Mouse (Mus musculus) embryonic facial prominence, embryonic 14.5 days (tissue): ENCODE results near the gene Atp1b1. TPM values are rescaled to one million over a fixed set of nuclear protein-coding genes. Genes with fewer than 3 reads are reported as not detected.

ENCODE experiments used
- ATAC-seq: fragments of 200-750 bp; cut with Nextera tagmentation; 2 replicates; pipeline ENCODE4 v1.8.0; 2017; ENCODE audit warnings: low read depth, moderate number of reproducible peaks, moderate TSS enrichment
- DNase-seq: peaks from one replicate; pipeline ENCODE4 v3.0.0-alpha.2; 2015; ENCODE audit warnings: low spot score
- H3K27ac ChIP-seq: fragments of 300-500 bp; sonication (generic); replicated peaks from 2 replicates; pipeline ENCODE4 v1.5.1; 2014; ENCODE audit warnings: low read depth, mild to moderate bottlenecking, low read length, moderate library complexity
- H3K27me3 ChIP-seq: fragments of 300-500 bp; sonication (generic); replicated peaks from 2 replicates; pipeline ENCODE4 v1.6.1; 2014; ENCODE audit warnings: low read length; ENCODE audit not compliant: control insufficient read depth, insufficient read depth
- H3K36me3 ChIP-seq: fragments of 300-500 bp; sonication (generic); 2 replicates; pipeline ENCODE4 v1.6.1; 2014; ENCODE audit warnings: low read length, mixed read lengths; ENCODE audit not compliant: control insufficient read depth, insufficient read depth
- H3K4me1 ChIP-seq: fragments of 300-500 bp; sonication (generic); 2 replicates; pipeline ENCODE4 v1.6.1; 2014; ENCODE audit warnings: antibody characterized with exemption, low read length; ENCODE audit not compliant: control insufficient read depth, insufficient read depth
- H3K4me2 ChIP-seq: fragments of 300-500 bp; sonication (generic); 2 replicates; pipeline ENCODE4 v1.6.1; 2014; ENCODE audit warnings: low read depth, mild to moderate bottlenecking, low read length, moderate library complexity, mixed read lengths
- H3K4me3 ChIP-seq: fragments of 300-500 bp; sonication (generic); 2 replicates; pipeline ENCODE4 v1.5.1; 2014; ENCODE audit warnings: low read depth, mild to moderate bottlenecking, low read length
- H3K9ac ChIP-seq: fragments of 300-500 bp; sonication (generic); 2 replicates; pipeline ENCODE4 v1.6.1; 2014; ENCODE audit warnings: low read depth, mild to moderate bottlenecking, low read length, moderate library complexity, mixed read lengths
- H3K9me3 ChIP-seq: fragments of 300-500 bp; sonication (generic); 2 replicates; pipeline ENCODE4 v1.6.1; 2016; ENCODE audit warnings: low read length; ENCODE audit not compliant: control insufficient read depth
- WGBS: fragments of 180-500 bp; shearing (Covaris S2); extraction: QIAGEN DNeasy Blood & Tissue Kit; methylation state at CpG from one replicate; pipeline ENCODE4 v1.1.7; 2014; 5-methylcytosine and 5-hydroxymethylcytosine counted together
- polyA plus RNA-seq: library from polyadenylated mRNA; unstranded; fragments of >200 nt; fragmentation: Nextera tagmentation; extraction: Ambion mirVana; gene quantifications from 2 replicates; pipeline ENCODE4 v1.2.1, GENCODE M21; 2014

Gene Atp1b1
- polyA plus RNA-seq, 1 experiment from 2014 or later, result 44.0 TPM

- no peak overlapping the region for H3K27ac ChIP-seq
- H3K9ac ChIP-seq, result no peak overlapping the region
- no peaks in the 10 kb centered on the region for H3K36me3 ChIP-seq
- H3K9me3 ChIP-seq, result no peaks in the 10 kb centered on the region
- DNase-seq (no peak), ATAC-seq (no peak)
- H3K4me3 ChIP-seq, result no peak overlapping the region
- H3K4me1 ChIP-seq, result peaks cover 6% of the 10 kb centered on the region; the same call in 1 of the 2 replicates
- no peak overlapping the region for H3K4me2 ChIP-seq
- 82% methylated on average over 6 of the region's 6 CpGs for WGBS
- H3K27me3 ChIP-seq, result peaks cover 26% of the 10 kb centered on the region
Observed at GRCm38 (mm10) chr1:164452580-164452979, 5.6 kb downstream of the Atp1b1 start.

- no peak overlapping the region for H3K27ac ChIP-seq
- no peak for DNase-seq
- H3K4me1 ChIP-seq, result no peaks in the 10 kb centered on the region; the same call in 1 of the 2 replicates
- no peak overlapping the region for H3K9ac ChIP-seq
- H3K27me3 ChIP-seq, result peaks cover 16% of the 10 kb centered on the region
- H3K36me3 ChIP-seq, result no peaks in the 10 kb centered on the region
- H3K4me2 ChIP-seq, result no peak overlapping the region
- no peak overlapping the region for H3K4me3 ChIP-seq
- no peak for ATAC-seq
- H3K9me3 ChIP-seq, result no peaks in the 10 kb centered on the region
- WGBS, result 83% methylated on average over 5 of the region's 5 CpGs
Observed at GRCm38 (mm10) chr1:164451346-164451745, 6.8 kb downstream of the Atp1b1 start.

GRCm38 (mm10) chr1:164450644-164451043, 7.5 kb downstream of the Atp1b1 start:
- no peak overlapping the region for H3K4me3 ChIP-seq
- ATAC-seq (no peak), DNase-seq (no peak)
- no peak overlapping the region for H3K9ac ChIP-seq
- H3K36me3 ChIP-seq, result no peaks in the 10 kb centered on the region
- 76% methylated on average over 4 of the region's 4 CpGs for WGBS
- no peak overlapping the region for H3K4me2 ChIP-seq
- H3K4me1 ChIP-seq, result no peaks in the 10 kb centered on the region; the same call in 1 of the 2 replicates
- H3K9me3 ChIP-seq, result no peaks in the 10 kb centered on the region
- peaks cover 9% of the 10 kb centered on the region for H3K27me3 ChIP-seq
- H3K27ac ChIP-seq, result no peak overlapping the region

GRCm38 (mm10) chr1:164450231-164450630, 7.9 kb downstream of the Atp1b1 start:
- H3K9me3 ChIP-seq, result no peaks in the 10 kb centered on the region
- H3K9ac ChIP-seq, result no peak overlapping the region
- 80% methylated on average over 4 of the region's 4 CpGs for WGBS
- no peak overlapping the region for H3K27ac ChIP-seq
- no peak overlapping the region for H3K4me3 ChIP-seq
- H3K36me3 ChIP-seq, result no peaks in the 10 kb centered on the region
- H3K27me3 ChIP-seq, result peaks cover 7% of the 10 kb centered on the region
- no peak overlapping the region for H3K4me2 ChIP-seq
- DNase-seq (no peak), ATAC-seq (no peak)
- H3K4me1 ChIP-seq, result no peaks in the 10 kb centered on the region; the same call in 1 of the 2 replicates

- DNase-seq, result no peak
- no peak overlapping the region for H3K4me3 ChIP-seq
- H3K4me2 ChIP-seq, result no peak overlapping the region
- no peaks in the 10 kb centered on the region for H3K36me3 ChIP-seq
- no peak overlapping the region for H3K27ac ChIP-seq
- no peak for ATAC-seq
- H3K9ac ChIP-seq, result no peak overlapping the region
- no peaks in the 10 kb centered on the region for H3K9me3 ChIP-seq
- peaks cover 1% of the 10 kb centered on the region for H3K27me3 ChIP-seq
- H3K4me1 ChIP-seq, result no peaks in the 10 kb centered on the region; the same call in 1 of the 2 replicates
- 76% methylated on average over 8 of the region's 8 CpGs for WGBS
Observed at GRCm38 (mm10) chr1:164449626-164450025, 8.5 kb downstream of the Atp1b1 start.

GRCm38 (mm10) chr1:164447521-164447920, 10.6 kb downstream of the Atp1b1 start:
- Histone ChIP-seq H3K27ac (no peak overlapping the region), H3K27me3 (no peaks in the 10 kb centered on the region), H3K4me2 (no peak overlapping the region), H3K9ac (no peak overlapping the region), H3K4me1 (no peaks in the 10 kb centered on the region), H3K9me3 (no peaks in the 10 kb centered on the region), H3K4me3 (no peak overlapping the region), H3K36me3 (no peaks in the 10 kb centered on the region)
- 79% methylated on average over 6 of the region's 6 CpGs for WGBS
- DNase-seq, result no peak
- no peak for ATAC-seq

- H3K27ac ChIP-seq, result no peak overlapping the region
- no peaks in the 10 kb centered on the region for H3K27me3 ChIP-seq
- no peaks in the 10 kb centered on the region for H3K9me3 ChIP-seq
- ATAC-seq (no peak), DNase-seq (no peak)
- H3K4me3 ChIP-seq, result no peak overlapping the region
- WGBS, result 93% methylated on average over 10 of the region's 10 CpGs
- no peak overlapping the region for H3K4me2 ChIP-seq
- H3K9ac ChIP-seq, result no peak overlapping the region
- no peaks in the 10 kb centered on the region for H3K36me3 ChIP-seq
- H3K4me1 ChIP-seq, result no peaks in the 10 kb centered on the region
Observed at GRCm38 (mm10) chr1:164446535-164446934, 11.6 kb downstream of the Atp1b1 start.

- no peaks in the 10 kb centered on the region for H3K9me3 ChIP-seq
- no peak overlapping the region for H3K4me3 ChIP-seq
- ATAC-seq (no peak), DNase-seq (no peak)
- H3K4me2 ChIP-seq, result no peak overlapping the region
- no peaks in the 10 kb centered on the region for H3K4me1 ChIP-seq
- WGBS, result 88% methylated on average over 5 of the region's 5 CpGs
- no peak overlapping the region for H3K9ac ChIP-seq
- 0 out of 2 replicates have a peak, but pooled peaks cover 4% of the 10 kb centered on the region for H3K36me3 ChIP-seq
- H3K27ac ChIP-seq, result no peak overlapping the region
- no peaks in the 10 kb centered on the region for H3K27me3 ChIP-seq
Observed at GRCm38 (mm10) chr1:164445620-164446162, 12.5 kb downstream of the Atp1b1 start.

GRCm38 (mm10) chr1:164441408-164441974, 16.7 kb downstream of the Atp1b1 start:
- Histone ChIP-seq H3K27me3 (no peaks in the 10 kb centered on the region), H3K36me3 (peaks cover 27% of the 10 kb centered on the region), H3K9ac (no peak overlapping the region), H3K4me1 (no peaks in the 10 kb centered on the region), H3K4me2 (no peak overlapping the region), H3K9me3 (no peaks in the 10 kb centered on the region), H3K27ac (no peak overlapping the region), H3K4me3 (no peak overlapping the region)
- DNase-seq, result no peak
- WGBS, result 67% methylated on average over 18 of the region's 18 CpGs
- no peak for ATAC-seq
